Mouse (Mus musculus): ENCODE measurements around the gene Gcg. TPM values are rescaled to one million over a fixed set of nuclear protein-coding genes. Genes with fewer than 3 reads are reported as not detected.

Gene Gcg
- polyA plus RNA-seq, 1 experiment = 19.1 TPM

DNA sequence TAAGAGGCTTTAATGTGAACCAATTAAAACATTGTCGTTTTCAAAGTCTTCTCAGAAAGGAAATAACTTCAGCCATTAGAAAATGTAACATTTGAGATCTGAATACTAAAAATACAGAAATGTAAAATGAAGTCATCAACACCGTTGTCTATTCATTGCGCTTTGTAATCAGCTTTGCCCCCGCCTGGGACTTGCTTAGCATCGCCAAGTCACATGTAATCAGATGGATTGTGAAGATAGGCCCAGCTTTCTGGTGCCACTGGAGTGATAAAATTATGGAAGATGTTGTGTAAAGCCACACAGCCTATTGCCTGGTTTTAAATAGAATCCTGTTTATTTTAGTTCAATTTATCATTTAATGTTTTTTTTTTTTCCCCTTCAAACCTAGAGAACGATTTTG lies 6.4 kb upstream of the Gcg start:
- no peak overlapping the region for H3K4me3 ChIP-seq (ENCODE audit: low read depth, low read length)
- no peaks in the 10 kb centered on the region for H3K4me1 ChIP-seq (ENCODE audit: control insufficient read depth, insufficient read depth, insufficient read length, low read length)
- WGBS = 87% methylated on average over 6 of the region's 6 CpGs
- H3K27me3 ChIP-seq (ENCODE audit: control insufficient read depth, insufficient read depth, low read length) = no peaks in the 10 kb centered on the region
- no peaks in the 10 kb centered on the region for H3K36me3 ChIP-seq (ENCODE audit: control insufficient read depth, insufficient read depth, low read length)
- H3K27ac ChIP-seq (ENCODE audit: insufficient read depth, low read depth, low read length) = no peak overlapping the region
- TF ChIP-seq POLR2A (IDR thresholded peaks at IDR 0.05; ENCODE audit: low read depth, low read length) = no peak
- TF ChIP-seq CTCF (IDR thresholded peaks at IDR 0.05; ENCODE audit: extremely low read depth, insufficient read length, insufficient replicate concordance, low read depth, low read length) = no peak

GRCm38 (mm10) chr2:62484906-62485305 lies 1.5 kb upstream of the Gcg start:
- Histone ChIP-seq H3K4me1 (ENCODE audit: control insufficient read depth, insufficient read depth, insufficient read length, low read length) (no peaks in the 10 kb centered on the region), H3K27me3 (ENCODE audit: control insufficient read depth, insufficient read depth, low read length) (no peaks in the 10 kb centered on the region), H3K4me3 (ENCODE audit: low read depth, low read length) (no peak overlapping the region), H3K27ac (ENCODE audit: insufficient read depth, low read depth, low read length) (no peak overlapping the region), H3K36me3 (ENCODE audit: control insufficient read depth, insufficient read depth, low read length) (no peaks in the 10 kb centered on the region)
- TF ChIP-seq CTCF (IDR thresholded peaks at IDR 0.05; ENCODE audit: extremely low read depth, insufficient read length, insufficient replicate concordance, low read depth, low read length) (no peak), POLR2A (IDR thresholded peaks at IDR 0.05; ENCODE audit: low read depth, low read length) (no peak)
- 70% methylated on average over 3 of the region's 3 CpGs for WGBS

- no peak for TF ChIP-seq POLR2A (IDR thresholded peaks at IDR 0.05; ENCODE audit: low read depth, low read length)
- TF ChIP-seq CTCF (IDR thresholded peaks at IDR 0.05; ENCODE audit: extremely low read depth, insufficient read length, insufficient replicate concordance, low read depth, low read length) = no peak
- Histone ChIP-seq H3K4me1 (ENCODE audit: control insufficient read depth, insufficient read depth, insufficient read length, low read length) (no peaks in the 10 kb centered on the region), H3K36me3 (ENCODE audit: control insufficient read depth, insufficient read depth, low read length) (no peaks in the 10 kb centered on the region), H3K27ac (ENCODE audit: insufficient read depth, low read depth, low read length) (no peak overlapping the region), H3K27me3 (ENCODE audit: control insufficient read depth, insufficient read depth, low read length) (no peaks in the 10 kb centered on the region), H3K4me3 (ENCODE audit: low read depth, low read length) (no peak overlapping the region)
- WGBS = 75% methylated on average over 9 of the region's 9 CpGs
Measured at GRCm38 (mm10) chr2:62480285-62481198, 2.9 kb downstream of the Gcg start.

- H3K27ac ChIP-seq (ENCODE audit: insufficient read depth, low read depth, low read length) = no peak overlapping the region
- no peak overlapping the region for H3K4me3 ChIP-seq (ENCODE audit: low read depth, low read length)
- no peaks in the 10 kb centered on the region for H3K27me3 ChIP-seq (ENCODE audit: control insufficient read depth, insufficient read depth, low read length)
- no peaks in the 10 kb centered on the region for H3K4me1 ChIP-seq (ENCODE audit: control insufficient read depth, insufficient read depth, insufficient read length, low read length)
- 84% methylated on average over 9 of the region's 9 CpGs for WGBS
- no peaks in the 10 kb centered on the region for H3K36me3 ChIP-seq (ENCODE audit: control insufficient read depth, insufficient read depth, low read length)
- no peak for TF ChIP-seq POLR2A (IDR thresholded peaks at IDR 0.05; ENCODE audit: low read depth, low read length)
- no peak for TF ChIP-seq CTCF (IDR thresholded peaks at IDR 0.05; ENCODE audit: extremely low read depth, insufficient read length, insufficient replicate concordance, low read depth, low read length)
Measured at GRCm38 (mm10) chr2:62469551-62469950, 13.9 kb downstream of the Gcg start.

GRCm38 (mm10) chr2:62463287-62463686 lies 20.2 kb downstream of the Gcg start:
- 72% methylated on average over 2 of the region's 2 CpGs for WGBS
- Histone ChIP-seq H3K27ac (ENCODE audit: insufficient read depth, low read depth, low read length) (no peak overlapping the region), H3K27me3 (ENCODE audit: control insufficient read depth, insufficient read depth, low read length) (no peaks in the 10 kb centered on the region), H3K4me3 (ENCODE audit: low read depth, low read length) (no peak overlapping the region), H3K4me1 (ENCODE audit: control insufficient read depth, insufficient read depth, insufficient read length, low read length) (no peaks in the 10 kb centered on the region), H3K36me3 (ENCODE audit: control insufficient read depth, insufficient read depth, low read length) (no peaks in the 10 kb centered on the region)
- TF ChIP-seq CTCF (IDR thresholded peaks at IDR 0.05; ENCODE audit: extremely low read depth, insufficient read length, insufficient replicate concordance, low read depth, low read length) (no peak), POLR2A (IDR thresholded peaks at IDR 0.05; ENCODE audit: low read depth, low read length) (no peak)

DNA sequence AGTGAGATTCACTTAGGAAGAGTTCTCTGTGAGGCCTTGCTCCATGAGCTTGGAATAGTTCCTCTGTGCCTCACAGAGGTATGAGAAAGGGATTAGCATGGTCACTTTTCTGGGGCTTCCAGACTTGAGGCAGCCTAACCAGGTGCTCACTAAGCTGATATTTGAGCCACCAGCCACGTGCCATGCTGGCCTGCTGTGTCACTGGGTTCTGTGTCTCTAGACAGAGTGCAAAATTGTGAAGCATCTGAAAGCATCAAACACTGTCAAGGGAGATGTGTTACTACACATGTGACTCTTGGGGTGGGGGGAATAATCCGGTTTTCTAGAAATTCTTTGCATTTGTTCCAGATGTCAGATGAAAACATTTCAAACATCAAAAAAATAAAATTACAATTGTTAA lies 21.3 kb downstream of the Gcg start:
- H3K36me3 ChIP-seq (ENCODE audit: control insufficient read depth, insufficient read depth, low read length) = no peaks in the 10 kb centered on the region
- WGBS = 75% methylated on average over 2 of the region's 2 CpGs
- no peak overlapping the region for H3K27ac ChIP-seq (ENCODE audit: insufficient read depth, low read depth, low read length)
- no peak for TF ChIP-seq CTCF (IDR thresholded peaks at IDR 0.05; ENCODE audit: extremely low read depth, insufficient read length, insufficient replicate concordance, low read depth, low read length)
- no peaks in the 10 kb centered on the region for H3K27me3 ChIP-seq (ENCODE audit: control insufficient read depth, insufficient read depth, low read length)
- H3K4me3 ChIP-seq (ENCODE audit: low read depth, low read length) = no peak overlapping the region
- H3K4me1 ChIP-seq (ENCODE audit: control insufficient read depth, insufficient read depth, insufficient read length, low read length) = no peaks in the 10 kb centered on the region

DNA sequence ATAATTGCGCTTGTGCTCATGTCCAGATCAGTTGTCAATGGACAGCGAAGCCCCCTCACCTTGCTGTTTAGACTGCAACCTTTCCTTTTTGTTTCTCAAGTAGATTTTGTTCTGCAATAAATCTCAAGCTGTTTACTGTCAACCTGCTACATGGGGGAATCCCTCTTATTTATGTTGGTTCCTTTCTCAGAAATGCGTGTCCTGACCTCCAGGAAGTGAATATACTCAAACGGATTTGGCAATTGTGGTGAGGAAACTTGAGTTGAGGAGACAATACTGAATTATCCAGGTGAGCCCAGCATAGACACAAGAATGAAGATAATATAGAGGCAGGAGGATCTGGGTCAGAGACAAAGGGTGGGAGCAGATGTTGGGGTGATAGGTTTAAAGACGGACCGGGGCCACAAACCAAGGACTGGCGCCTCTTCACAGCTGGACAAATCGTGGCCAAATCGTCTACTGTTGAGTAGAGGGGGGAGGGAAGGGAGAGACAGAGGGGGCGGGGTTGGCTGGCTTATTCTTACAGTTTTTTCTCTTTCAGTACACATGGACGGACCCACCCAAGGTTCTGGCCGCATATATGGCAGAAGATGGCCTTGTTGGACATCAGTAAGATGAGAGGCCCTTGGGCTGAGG lies 22.5 kb downstream of the Gcg start:
- H3K4me3 ChIP-seq (ENCODE audit: low read depth, low read length) = no peak overlapping the region
- no peak overlapping the region for H3K27ac ChIP-seq (ENCODE audit: insufficient read depth, low read depth, low read length)
- no peaks in the 10 kb centered on the region for H3K36me3 ChIP-seq (ENCODE audit: control insufficient read depth, insufficient read depth, low read length)
- no peaks in the 10 kb centered on the region for H3K4me1 ChIP-seq (ENCODE audit: control insufficient read depth, insufficient read depth, insufficient read length, low read length)
- no peaks in the 10 kb centered on the region for H3K27me3 ChIP-seq (ENCODE audit: control insufficient read depth, insufficient read depth, low read length)
- no peak for TF ChIP-seq CTCF (IDR thresholded peaks at IDR 0.05; ENCODE audit: extremely low read depth, insufficient read length, insufficient replicate concordance, low read depth, low read length)
- no peak for TF ChIP-seq POLR2A (IDR thresholded peaks at IDR 0.05; ENCODE audit: low read depth, low read length)
- 67% methylated on average over 12 of the region's 12 CpGs for WGBS

Data from small intestine, adult 2 months (tissue).